Mouse (Mus musculus): ENCODE measurements around the gene Dcst2. TPM values are rescaled to one million over a fixed set of nuclear protein-coding genes. Genes with fewer than 3 reads are reported as not detected.

Gene Dcst2
- total RNA-seq, 2 experiments from 2014 or later: 0.20 to 0.42 TPM

GRCm38 (mm10) chr3:89386438-89387420, 25.0 kb downstream of the Dcst2 start:
- no peak for DNase-seq (ENCODE audit: extremely low spot score in 1 of 2, low spot score in 1 of 2)

GRCm38 (mm10) chr3:89387632-89388031, 25.9 kb downstream of the Dcst2 start:
- DNase-seq (ENCODE audit: extremely low spot score in 1 of 2, low spot score in 1 of 2): no peak

- DNase-seq (ENCODE audit: extremely low spot score in 1 of 2, low spot score in 1 of 2): peak in 1 of 2 experiments; percentile 41
Observed at GRCm38 (mm10) chr3:89388134-89388881, 26.5 kb downstream of the Dcst2 start.

GRCm38 (mm10) chr3:89388901-89389740, 27.3 kb downstream of the Dcst2 start:
- no peak for DNase-seq (ENCODE audit: extremely low spot score in 1 of 2, low spot score in 1 of 2)

- no peak for DNase-seq (ENCODE audit: extremely low spot score in 1 of 2, low spot score in 1 of 2)
Observed at GRCm38 (mm10) chr3:89390111-89390515, 28.3 kb downstream of the Dcst2 start.

- no peak for DNase-seq (ENCODE audit: extremely low spot score in 1 of 2, low spot score in 1 of 2)
Observed at GRCm38 (mm10) chr3:89390699-89391662, 29.2 kb downstream of the Dcst2 start.

- DNase-seq (ENCODE audit: extremely low spot score in 1 of 2, low spot score in 1 of 2): no peak
Observed at GRCm38 (mm10) chr3:89391663-89392511, 30.1 kb downstream of the Dcst2 start.

GRCm38 (mm10) chr3:89392871-89393311, 31.1 kb downstream of the Dcst2 start:
- DNase-seq (ENCODE audit: extremely low spot score in 1 of 2, low spot score in 1 of 2): no peak

GRCm38 (mm10) chr3:89393605-89394004, 31.8 kb downstream of the Dcst2 start:
- DNase-seq (ENCODE audit: extremely low spot score in 1 of 2, low spot score in 1 of 2): peak; percentile 73 to 85

GRCm38 (mm10) chr3:89394006-89394893, 32.5 kb downstream of the Dcst2 start, which contains the start of gene Zbtb7b:
Gene Zbtb7b (minus strand): TSS chr3:89394776.
- DNase-seq (ENCODE audit: extremely low spot score in 1 of 2, low spot score in 1 of 2): peak in 1 of 2 experiments; percentile 41

- DNase-seq (ENCODE audit: extremely low spot score in 1 of 2, low spot score in 1 of 2): peak in 1 of 2 experiments; percentile 48
Observed at GRCm38 (mm10) chr3:89394894-89395256, 33.1 kb downstream of the Dcst2 start.

- no peak for DNase-seq (ENCODE audit: extremely low spot score in 1 of 2, low spot score in 1 of 2)
Observed at GRCm38 (mm10) chr3:89395419-89395805, 33.6 kb downstream of the Dcst2 start.

- peak in 1 of 2 experiments; percentile 53 for DNase-seq (ENCODE audit: extremely low spot score in 1 of 2, low spot score in 1 of 2)
Observed at GRCm38 (mm10) chr3:89395806-89396653, 34.3 kb downstream of the Dcst2 start.

GRCm38 (mm10) chr3:89396654-89397005, 34.9 kb downstream of the Dcst2 start:
- DNase-seq (ENCODE audit: extremely low spot score in 1 of 2, low spot score in 1 of 2): no peak

- DNase-seq (ENCODE audit: extremely low spot score in 1 of 2, low spot score in 1 of 2): no peak
Observed at GRCm38 (mm10) chr3:89401329-89401728, 39.6 kb downstream of the Dcst2 start.

- no peak for DNase-seq (ENCODE audit: extremely low spot score in 1 of 2, low spot score in 1 of 2)
Observed at GRCm38 (mm10) chr3:89402693-89403092, 40.9 kb downstream of the Dcst2 start, which contains the start of gene Lenep. Gene Lenep (minus strand): TSS chr3:89402793.

All from layer of hippocampus, postnatal 25 days (tissue).